ENCODE assay signal across 8 mouse cellular contexts in genomic region chr15:98917091-98917490, GRCm38 (mm10). TPM values are rescaled to one million over a fixed set of nuclear protein-coding genes. Genes with fewer than 3 reads are reported as not detected.
DNase-seq lines count a peak whose midpoint lies in the region; ATAC-seq and TF ChIP-seq lines count a peak whose summit lies in the region.

No protein-coding gene starts in this region.

- H3K9ac ChIP-seq in embryonic facial prominence, embryonic 12.5 days: peak overlapping the region; percentile 75
- peak overlapping the region; percentile 86 for H3K9ac ChIP-seq in hindbrain, postnatal 0 days (replicated peaks; ENCODE audit: low read length)
- peak overlapping the region; percentile 91 for H3K9ac ChIP-seq in midbrain, embryonic 12.5 days (replicated peaks)

- peak overlapping the region; percentile 32 for H3ac ChIP-seq in C2C12 (ENCODE audit: control insufficient read depth, insufficient read length, low read depth)

- DNase-seq in hindbrain, postnatal 0 days (ENCODE audit: low spot score): no peak

- peaks cover 6% of the 10 kb centered on the region for H3K27me3 ChIP-seq in erythroblast, embryonic 14.5 days (ENCODE audit: control insufficient read depth)
- H3K27me3 ChIP-seq in C2C12 (ENCODE audit: control insufficient read depth, insufficient read depth, insufficient read length): no peaks in the 10 kb centered on the region
- no peaks in the 10 kb centered on the region for H3K27me3 ChIP-seq in embryonic facial prominence, embryonic 12.5 days
- H3K27me3 ChIP-seq in hindbrain, postnatal 0 days (ENCODE audit: insufficient read depth, low read length): no peaks in the 10 kb centered on the region
- H3K27me3 ChIP-seq in midbrain, embryonic 12.5 days: no peaks in the 10 kb centered on the region

- WGBS in embryonic facial prominence, embryonic 12.5 days: 0% methylated on average over 14 of the region's 14 CpGs
- WGBS in hindbrain, postnatal 0 days: under 1% methylated on average over 14 of the region's 14 CpGs
- under 1% methylated on average over 14 of the region's 14 CpGs for WGBS in midbrain, embryonic 12.5 days

- no peak for TF ChIP-seq CTCF in C2C12 (IDR thresholded peaks at IDR 0.05; ENCODE audit: control insufficient read depth, insufficient read depth, insufficient read length)
- no peak for TF ChIP-seq CTCF in hindbrain, postnatal 0 days (IDR thresholded peaks at IDR 0.05; ENCODE audit: low read depth)

- ATAC-seq in erythroblast, adult 5-6 weeks (replicated peaks; ENCODE audit: low FRiP score, poor library complexity, severe bottlenecking): no peak
- ATAC-seq in embryonic facial prominence, embryonic 12.5 days (ENCODE audit: insufficient number of reproducible peaks, insufficient read depth, low FRiP score, low TSS enrichment): no peak
- ATAC-seq in hindbrain, postnatal 0 days: no peak
- no peak for ATAC-seq in midbrain, embryonic 12.5 days (ENCODE audit: low FRiP score, low read depth)
- no peak for ATAC-seq in activated CD4-positive, CD25-positive, alpha-beta regulatory T cell, adult 4 months
- no peak for ATAC-seq in inflammation-experienced regulatory T-cells, adult 6 months

- H3K36me3 ChIP-seq in erythroblast, embryonic 14.5 days (ENCODE audit: control insufficient read depth): peaks cover 8% of the 10 kb centered on the region
- H3K36me3 ChIP-seq in C2C12 (ENCODE audit: control insufficient read depth, insufficient read depth): peaks cover 19% of the 10 kb centered on the region
- peaks cover 26% of the 10 kb centered on the region for H3K36me3 ChIP-seq in embryonic facial prominence, embryonic 12.5 days
- H3K36me3 ChIP-seq in hindbrain, postnatal 0 days (ENCODE audit: insufficient read depth, low read length): peaks cover 16% of the 10 kb centered on the region
- peaks cover 28% of the 10 kb centered on the region for H3K36me3 ChIP-seq in midbrain, embryonic 12.5 days

- peak overlapping the region; percentile 95 for H3K27ac ChIP-seq in embryonic facial prominence, embryonic 12.5 days
- peak overlapping the region; percentile 95 for H3K27ac ChIP-seq in hindbrain, postnatal 0 days
- H3K27ac ChIP-seq in midbrain, embryonic 12.5 days (replicated peaks): peak overlapping the region; percentile 96

- H3K9me3 ChIP-seq in erythroblast, embryonic 14.5 days (ENCODE audit: control insufficient read depth, low read length): no peaks in the 10 kb centered on the region
- H3K9me3 ChIP-seq in embryonic facial prominence, embryonic 12.5 days: no peaks in the 10 kb centered on the region
- H3K9me3 ChIP-seq in hindbrain, postnatal 0 days (ENCODE audit: low read length): no peaks in the 10 kb centered on the region
- H3K9me3 ChIP-seq in midbrain, embryonic 12.5 days: no peaks in the 10 kb centered on the region

- peaks cover 30% of the 10 kb centered on the region for H3K4me1 ChIP-seq in erythroblast, embryonic 14.5 days (ENCODE audit: control insufficient read depth)
- peaks cover 16% of the 10 kb centered on the region for H3K4me1 ChIP-seq in embryonic facial prominence, embryonic 12.5 days
- peaks cover 9% of the 10 kb centered on the region for H3K4me1 ChIP-seq in hindbrain, postnatal 0 days (ENCODE audit: insufficient read depth, low read length)
- H3K4me1 ChIP-seq in midbrain, embryonic 12.5 days: peaks cover 30% of the 10 kb centered on the region

- H3K79me3 ChIP-seq in C2C12 (ENCODE audit: low read depth): no peaks in the 10 kb centered on the region

- peak overlapping the region; percentile 97 for H3K4me3 ChIP-seq in erythroblast, embryonic 14.5 days (replicated peaks)
- peak overlapping the region; percentile 78 for H3K4me3 ChIP-seq in C2C12 (ENCODE audit: insufficient read depth, poor library complexity, severe bottlenecking)
- H3K4me3 ChIP-seq in embryonic facial prominence, embryonic 12.5 days: peak overlapping the region; percentile 86
- peak overlapping the region; percentile 93 for H3K4me3 ChIP-seq in hindbrain, postnatal 0 days (ENCODE audit: low read length)
- H3K4me3 ChIP-seq in midbrain, embryonic 12.5 days: peak overlapping the region; percentile 91

- H3K4me2 ChIP-seq in embryonic facial prominence, embryonic 12.5 days (replicated peaks): peak overlapping the region; percentile 84
- H3K4me2 ChIP-seq in hindbrain, postnatal 0 days (ENCODE audit: low read depth, low read length): peak overlapping the region; percentile 86
- peak overlapping the region; percentile 86 for H3K4me2 ChIP-seq in midbrain, embryonic 12.5 days (replicated peaks)

- peaks cover 34% of the 10 kb centered on the region for H3K79me2 ChIP-seq in C2C12 (ENCODE audit: control insufficient read depth, insufficient read depth)

RNA-seq across cellular contexts. Expression of gene Lmbr1l, which starts 0.9 kb away (rescaled TPM):
- 0.37 and 0.59 TPM in 2 replicates for polyA plus RNA-seq in erythroblast, embryonic 14.5 days (2012)
- 2.3 and 3.3 TPM in 2 replicates for total RNA-seq in erythroblast, adult 5-6 weeks (2015; ENCODE audit: low replicate concordance)
- 10.6 and 12.8 TPM in 2 replicates for total RNA-seq in erythroblast, adult 5-6 weeks (2017; ENCODE audit: low replicate concordance)
- 18.0 TPM for polyA plus RNA-seq in C2C12 (2012; fragmentation: generic; extraction: Trizol)
- 21.5 and 26.4 TPM in 2 replicates for polyA plus RNA-seq in embryonic facial prominence, embryonic 12.5 days (2016; fragmentation: Nextera tagmentation; extraction: Ambion mirVana)
- total RNA-seq in hindbrain, postnatal 0 days (2014; rRNA removed): 28.7 and 51.0 TPM in 2 replicates
- 20.0 and 20.9 TPM in 2 replicates for polyA plus RNA-seq in hindbrain, postnatal 0 days (2015; fragmentation: Nextera tagmentation; extraction: Ambion mirVana)
- 37.1 and 40.7 TPM in 2 replicates for polyA plus RNA-seq in midbrain, embryonic 12.5 days (2016; fragmentation: Nextera tagmentation; extraction: Ambion mirVana)
- 10 to 100 TPM; 24.2 to 42.0 TPM for polyA plus RNA-seq in activated CD4-positive, CD25-positive, alpha-beta regulatory T cell, adult 4 months (2017; shearing (Covaris generic))
- polyA plus RNA-seq in inflammation-experienced regulatory T-cells, adult 6 months (2017; shearing (Covaris generic)): 10 to 100 TPM; 17.3 to 46.9 (median 39.3) TPM

RNA-seq across cellular contexts. Expression of gene Tuba1b, which starts 17.3 kb away (rescaled TPM):
- 71.2 and 76.8 TPM in 2 replicates for polyA plus RNA-seq in erythroblast, embryonic 14.5 days (2012)
- total RNA-seq in erythroblast, adult 5-6 weeks (2015; ENCODE audit: low replicate concordance): 804 and 902 TPM in 2 replicates
- total RNA-seq in erythroblast, adult 5-6 weeks (2017; ENCODE audit: low replicate concordance): 180 and 247 TPM in 2 replicates
- 3,512 TPM for polyA plus RNA-seq in C2C12 (2012; fragmentation: generic; extraction: Trizol)
- 1,598 and 1,609 TPM in 2 replicates for polyA plus RNA-seq in embryonic facial prominence, embryonic 12.5 days (2016; fragmentation: Nextera tagmentation; extraction: Ambion mirVana)
- total RNA-seq in hindbrain, postnatal 0 days (2014; rRNA removed): 3,512 and 3,813 TPM in 2 replicates
- polyA plus RNA-seq in hindbrain, postnatal 0 days (2015; fragmentation: Nextera tagmentation; extraction: Ambion mirVana): 1,613 and 1,711 TPM in 2 replicates
- 1,566 and 1,635 TPM in 2 replicates for polyA plus RNA-seq in midbrain, embryonic 12.5 days (2016; fragmentation: Nextera tagmentation; extraction: Ambion mirVana)
- 100 to 1,000 TPM; 510 to 711 TPM for polyA plus RNA-seq in activated CD4-positive, CD25-positive, alpha-beta regulatory T cell, adult 4 months (2017; shearing (Covaris generic))
- polyA plus RNA-seq in inflammation-experienced regulatory T-cells, adult 6 months (2017; shearing (Covaris generic)): 100 to 1,000 TPM; 459 to 882 (median 544) TPM

RNA-seq across cellular contexts. Expression of gene Dhh, which starts 18.8 kb away (rescaled TPM):
- not detected in 2 replicates for polyA plus RNA-seq in erythroblast, embryonic 14.5 days (2012)
- total RNA-seq in erythroblast, adult 5-6 weeks (2015; ENCODE audit: low replicate concordance): not detected in 2 replicates
- total RNA-seq in erythroblast, adult 5-6 weeks (2017; ENCODE audit: low replicate concordance): not detected in 2 replicates
- polyA plus RNA-seq in C2C12 (2012; fragmentation: generic; extraction: Trizol): 0.16 TPM
- 0.67 and 1.2 TPM in 2 replicates for polyA plus RNA-seq in embryonic facial prominence, embryonic 12.5 days (2016; fragmentation: Nextera tagmentation; extraction: Ambion mirVana)
- 0.29 and 0.68 TPM in 2 replicates for total RNA-seq in hindbrain, postnatal 0 days (2014; rRNA removed)
- polyA plus RNA-seq in hindbrain, postnatal 0 days (2015; fragmentation: Nextera tagmentation; extraction: Ambion mirVana): 0.85 and 1.0 TPM in 2 replicates
- 0.56 and 0.66 TPM in 2 replicates for polyA plus RNA-seq in midbrain, embryonic 12.5 days (2016; fragmentation: Nextera tagmentation; extraction: Ambion mirVana)
- under 1 TPM; 0.11 to 0.15 TPM for polyA plus RNA-seq in activated CD4-positive, CD25-positive, alpha-beta regulatory T cell, adult 4 months (2017; shearing (Covaris generic))
- polyA plus RNA-seq in inflammation-experienced regulatory T-cells, adult 6 months (2017; shearing (Covaris generic)): under 1 TPM in 1 of 3 experiments, not detected in 2; 0.09 TPM

RNA-seq across cellular contexts. Expression of gene Rhebl1, which starts 22.8 kb away (rescaled TPM):
- polyA plus RNA-seq in erythroblast, embryonic 14.5 days (2012): 0.24 and 0.38 TPM in 2 replicates
- total RNA-seq in erythroblast, adult 5-6 weeks (2015; ENCODE audit: low replicate concordance): 2.1 TPM in 1 of 2 replicates, not detected in the other
- 0.98 and 1.8 TPM in 2 replicates for total RNA-seq in erythroblast, adult 5-6 weeks (2017; ENCODE audit: low replicate concordance)
- 9.7 TPM for polyA plus RNA-seq in C2C12 (2012; fragmentation: generic; extraction: Trizol)
- 19.3 and 20.7 TPM in 2 replicates for polyA plus RNA-seq in embryonic facial prominence, embryonic 12.5 days (2016; fragmentation: Nextera tagmentation; extraction: Ambion mirVana)
- 5.8 and 10.2 TPM in 2 replicates for total RNA-seq in hindbrain, postnatal 0 days (2014; rRNA removed)
- 25.7 and 26.7 TPM in 2 replicates for polyA plus RNA-seq in hindbrain, postnatal 0 days (2015; fragmentation: Nextera tagmentation; extraction: Ambion mirVana)
- polyA plus RNA-seq in midbrain, embryonic 12.5 days (2016; fragmentation: Nextera tagmentation; extraction: Ambion mirVana): 20.1 and 22.9 TPM in 2 replicates
- 1 to 10 TPM; 8.7 to 8.8 TPM for polyA plus RNA-seq in activated CD4-positive, CD25-positive, alpha-beta regulatory T cell, adult 4 months (2017; shearing (Covaris generic))
- 10 to 100 TPM in 2 of 3 experiments, 1 to 10 TPM in 1; 9.5 to 13.0 (median 10.8) TPM for polyA plus RNA-seq in inflammation-experienced regulatory T-cells, adult 6 months (2017; shearing (Covaris generic))

RNA-seq across cellular contexts. Expression of gene Gm49450, which starts 36.3 kb away (rescaled TPM):
- polyA plus RNA-seq in erythroblast, embryonic 14.5 days (2012): not detected in 2 replicates
- total RNA-seq in erythroblast, adult 5-6 weeks (2015; ENCODE audit: low replicate concordance): not detected in 2 replicates
- total RNA-seq in erythroblast, adult 5-6 weeks (2017; ENCODE audit: low replicate concordance): 4.7 TPM in 1 of 2 replicates, not detected in the other
- polyA plus RNA-seq in C2C12 (2012; fragmentation: generic; extraction: Trizol): 0.22 TPM
- polyA plus RNA-seq in embryonic facial prominence, embryonic 12.5 days (2016; fragmentation: Nextera tagmentation; extraction: Ambion mirVana): not detected in 2 replicates
- total RNA-seq in hindbrain, postnatal 0 days (2014; rRNA removed): 1,661 and 1,767 TPM in 2 replicates
- polyA plus RNA-seq in hindbrain, postnatal 0 days (2015; fragmentation: Nextera tagmentation; extraction: Ambion mirVana): not detected in 2 replicates
- polyA plus RNA-seq in midbrain, embryonic 12.5 days (2016; fragmentation: Nextera tagmentation; extraction: Ambion mirVana): not detected in 2 replicates
- not detected for polyA plus RNA-seq in activated CD4-positive, CD25-positive, alpha-beta regulatory T cell, adult 4 months (2017; shearing (Covaris generic))
- polyA plus RNA-seq in inflammation-experienced regulatory T-cells, adult 6 months (2017; shearing (Covaris generic)): not detected

Comparison
In these comparisons a context has a peak if more than half of its experiments do, and no peak if none do; other contexts are left out.
1. RNA of gene Lmbr1l, which starts 0.9 kb away (polyA plus RNA-seq): 24.2 to 42.0 TPM in activated CD4-positive, CD25-positive, alpha-beta regulatory T cell, adult 4 months, 17.3 to 46.9 TPM in inflammation-experienced regulatory T-cells, adult 6 months, 37.1 to 40.7 TPM in midbrain, embryonic 12.5 days, 21.5 to 26.4 TPM in embryonic facial prominence, embryonic 12.5 days, 20.0 to 20.9 TPM in hindbrain, postnatal 0 days and 18.0 TPM in C2C12 (single experiment); 0.37 to 0.59 TPM in erythroblast, embryonic 14.5 days; every median in the first group is over 10 times any median in the second.
2. Peak in every context shown above with its lines, with median percentiles within 50 percentile points of each other: H3K4me3 ChIP-seq, H3K27ac ChIP-seq, H3K4me2 ChIP-seq and H3K9ac ChIP-seq.